Mouse (Mus musculus) left cerebral cortex, adult 2 months (tissue): ENCODE data around the gene Ttc19. TPM values are rescaled to one million over a fixed set of nuclear protein-coding genes. Genes with fewer than 3 reads are reported as not detected.

Experiments
- DNase-seq, 2 experiments: peaks; one replicate each; pipeline ENCODE4 v3.0.0; 2021 to 2022; ENCODE audit warnings: low spot score in 2 of 2, mixed read lengths in 1 of 2; ENCODE audit errors: extremely low spot score in 1 of 2
- H3K27ac ChIP-seq: fragments of 200-600 bp; 2 replicates; pipeline ENCODE4 v1.8.1; 2022
- H3K4me3 ChIP-seq: fragments of 200-600 bp; 2 replicates; pipeline ENCODE4 v1.8.1; 2022
- CTCF ChIP-seq: fragments of 200-600 bp; IDR thresholded peaks from 2 replicates; pipeline ENCODE4 v1.8.1; 2022; ENCODE audit warnings: antibody characterized with exemption, mild to moderate bottlenecking, moderate library complexity
- intact Hi-C: fragments of 180-260 bp; cut with DNase I; formaldehyde crosslinking; loops from one replicate; pipeline ENCODE4 v1.15.1; 2025
- total RNA-seq, 2 experiments: library from RNA; stranded (reverse); gene quantifications; 2 replicates each; pipeline ENCODE4 v1.2.3; 2021

The Ttc19 gene
- total RNA-seq, 2 experiments from 2014 or later = 86.5 to 92.0 TPM

DNA sequence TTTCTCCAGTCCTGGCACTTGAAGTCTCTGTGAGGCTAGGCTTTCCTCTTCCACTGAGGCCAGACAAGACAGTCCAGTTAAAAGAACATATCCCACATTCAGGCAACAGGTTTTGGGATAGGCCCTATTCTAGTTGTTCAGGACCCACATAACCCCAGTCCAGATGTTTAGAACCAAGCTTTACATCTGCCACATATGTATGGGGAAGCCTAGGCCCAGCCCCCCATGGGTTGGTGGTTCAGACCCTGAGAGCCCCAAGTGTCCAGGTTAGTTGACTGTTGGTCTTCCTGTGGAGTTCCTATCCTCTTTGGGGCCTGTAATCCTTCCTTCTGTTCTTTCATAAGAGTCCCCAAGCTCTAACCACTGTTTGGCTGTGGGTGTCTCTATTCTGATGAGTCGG, 6.4 kb downstream of the Ttc19 start:
- TF ChIP-seq CTCF = no peak
- no peak overlapping the region for H3K4me3 ChIP-seq
- intact Hi-C loops = no loop called here
- H3K27ac ChIP-seq = no peak overlapping the region
- no peak for DNase-seq

DNA sequence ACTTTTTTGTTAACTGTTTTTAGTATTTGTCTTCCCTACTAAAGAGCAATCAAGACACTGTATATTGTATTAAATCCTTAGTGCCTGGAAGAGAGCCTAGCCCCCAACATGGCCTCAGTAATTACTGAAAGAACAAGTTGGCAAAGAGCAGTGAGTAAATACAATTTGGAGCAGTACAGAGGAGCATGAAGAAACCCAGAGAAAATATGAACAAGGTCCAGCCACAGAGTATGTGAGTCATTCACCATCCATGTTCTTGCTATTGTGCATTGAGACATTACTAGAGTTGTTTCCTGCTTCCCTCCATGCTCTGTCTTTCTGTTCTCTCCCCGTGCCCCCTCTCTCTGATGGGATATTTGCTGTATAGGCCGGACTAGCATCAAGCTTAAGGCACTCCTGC, 12.8 kb downstream of the Ttc19 start:
- Histone ChIP-seq H3K4me3 (no peak overlapping the region), H3K27ac (no peak overlapping the region)
- no peak for TF ChIP-seq CTCF
- DNase-seq = no peak
- intact Hi-C loops = no loop called here

DNA sequence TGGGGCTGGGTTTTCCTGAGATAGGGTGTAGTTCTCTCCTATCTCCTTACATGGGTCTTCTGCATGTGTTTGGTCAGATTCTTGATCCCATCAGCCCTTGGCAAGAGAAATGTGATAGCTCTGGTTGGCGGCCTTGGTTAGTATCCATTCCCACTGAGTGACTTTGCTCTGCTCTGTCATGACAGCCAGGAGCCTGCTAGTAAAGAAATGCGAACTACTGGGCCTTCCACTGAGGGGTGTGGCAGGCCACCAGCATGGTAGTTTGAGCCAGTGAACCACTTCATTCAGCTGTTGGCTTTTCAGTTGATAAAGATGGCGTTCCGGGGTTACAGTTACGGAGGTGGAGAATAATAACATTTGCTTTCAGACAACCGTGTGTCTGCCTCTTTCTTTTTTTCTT, 17.6 kb downstream of the Ttc19 start:
- no peak for TF ChIP-seq CTCF
- H3K27ac ChIP-seq = no peak overlapping the region
- DNase-seq = no peak
- intact Hi-C loops = no loop called here
- no peak overlapping the region for H3K4me3 ChIP-seq

DNA sequence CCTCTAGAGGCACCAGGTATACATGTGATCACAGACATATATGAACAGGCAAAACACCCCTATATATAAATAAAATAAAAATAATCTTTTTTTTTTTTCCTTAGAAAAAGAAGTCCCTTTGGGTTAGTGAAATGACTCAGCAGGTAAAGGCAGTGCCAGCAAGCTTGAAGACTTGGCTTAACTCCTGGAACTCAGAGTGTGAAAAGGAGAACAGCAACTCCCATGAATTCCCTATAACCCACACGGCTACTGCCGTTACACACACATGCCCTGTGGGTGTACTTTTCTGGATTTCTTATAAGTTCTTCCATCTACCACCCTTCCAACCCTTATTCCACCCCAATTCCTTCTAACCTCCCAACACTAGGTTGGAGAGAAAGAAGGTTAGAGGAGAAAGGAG, 24.6 kb downstream of the Ttc19 start:
- no peak for TF ChIP-seq CTCF
- no peak overlapping the region for H3K4me3 ChIP-seq
- peak overlapping the region; percentile 63; the same call in 1 of the 2 replicates for H3K27ac ChIP-seq
- intact Hi-C loops = no loop called here
- no peak for DNase-seq

DNA sequence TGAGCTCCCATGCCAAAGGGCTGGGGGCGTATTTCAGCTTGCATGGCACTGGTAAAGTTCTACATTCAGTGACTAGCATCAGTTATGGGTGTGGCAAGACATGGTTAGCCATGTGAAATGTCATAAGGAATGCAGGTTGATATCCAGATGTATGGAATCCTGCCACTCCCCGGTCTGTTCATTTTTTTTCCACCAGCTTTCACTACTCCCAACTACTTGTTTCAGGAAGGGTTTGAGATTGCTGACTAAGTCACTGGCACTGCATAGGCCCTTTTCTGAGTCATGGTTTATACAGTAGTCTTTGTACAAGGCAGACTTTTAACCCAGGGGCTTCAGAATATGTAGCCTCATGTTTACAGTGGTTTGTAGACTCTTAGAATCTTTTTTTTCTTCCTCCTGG, 28.0 kb downstream of the Ttc19 start:
- intact Hi-C loops = no loop called here
- no peak for DNase-seq
- H3K4me3 ChIP-seq = no peak overlapping the region
- no peak overlapping the region for H3K27ac ChIP-seq
- TF ChIP-seq CTCF = no peak

DNA sequence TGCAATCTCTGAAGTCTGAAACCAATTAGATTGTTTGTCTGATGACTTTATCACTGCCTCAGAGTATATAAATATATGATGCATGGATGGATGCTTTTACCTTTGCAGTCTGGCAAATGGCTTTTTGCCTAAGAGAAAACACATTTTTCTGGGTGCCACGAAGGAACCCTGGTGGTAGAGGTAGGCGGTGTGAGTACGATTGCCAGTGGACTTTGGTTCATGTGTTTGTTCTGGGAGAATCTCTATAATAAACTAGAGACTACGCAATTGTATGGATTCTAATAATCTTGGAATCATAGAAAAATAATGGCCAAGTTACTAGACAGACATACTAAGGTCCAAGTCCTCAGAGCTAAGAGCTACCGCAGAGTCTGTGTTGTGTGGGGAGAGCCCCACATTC, 33.7 kb downstream of the Ttc19 start:
- intact Hi-C loops = no loop called here
- no peak for TF ChIP-seq CTCF
- DNase-seq = no peak
- no peak overlapping the region for H3K27ac ChIP-seq
- H3K4me3 ChIP-seq = no peak overlapping the region

DNA sequence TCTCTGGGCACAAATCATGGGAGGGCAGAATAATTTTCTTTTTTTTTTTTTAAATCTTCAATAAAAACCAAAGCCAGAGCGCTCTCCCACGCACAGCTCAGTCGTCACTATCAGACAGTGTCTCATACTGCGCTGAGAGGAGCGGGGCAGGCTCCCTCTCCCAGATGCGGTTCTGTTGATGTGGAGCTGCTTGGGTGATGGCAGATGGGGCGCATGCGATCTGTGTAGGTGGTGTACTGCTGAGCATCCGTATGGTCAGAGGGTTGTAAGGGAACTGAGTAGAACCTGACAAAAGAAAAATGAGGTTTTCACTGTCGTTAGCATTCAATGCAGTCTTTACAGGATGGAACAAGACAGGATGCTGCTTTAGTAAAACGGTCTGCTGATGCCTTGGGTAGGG, 36.5 kb downstream of the Ttc19 start:
- Histone ChIP-seq H3K4me3 (no peak overlapping the region), H3K27ac (peak overlapping the region; percentile 60)
- peak; percentile 67 to 68 for DNase-seq
- intact Hi-C loops = no loop called here
- no peak for TF ChIP-seq CTCF

DNA sequence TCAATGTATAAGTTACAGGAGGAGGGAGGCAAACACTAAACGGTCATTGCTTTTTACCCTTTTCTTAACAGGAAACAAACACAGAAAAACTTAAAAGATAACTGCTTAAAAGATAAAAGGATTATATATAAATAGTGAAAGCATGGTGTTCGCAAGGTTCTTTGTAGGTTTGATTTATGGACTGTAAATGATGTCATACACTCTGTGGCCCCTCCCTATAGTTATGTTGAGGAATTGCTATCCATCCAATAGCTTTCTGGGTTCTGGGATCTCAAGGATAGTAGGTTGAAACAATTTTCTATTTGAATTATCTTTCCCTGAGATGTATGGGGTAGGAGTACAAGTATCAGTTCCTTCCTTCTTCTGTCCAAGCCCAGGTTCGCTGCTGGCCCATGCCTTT, 38.8 kb downstream of the Ttc19 start:
- H3K27ac ChIP-seq = no peak overlapping the region
- no peak overlapping the region for H3K4me3 ChIP-seq
- DNase-seq = no peak
- intact Hi-C loops = no loop called here
- TF ChIP-seq CTCF = no peak

DNA sequence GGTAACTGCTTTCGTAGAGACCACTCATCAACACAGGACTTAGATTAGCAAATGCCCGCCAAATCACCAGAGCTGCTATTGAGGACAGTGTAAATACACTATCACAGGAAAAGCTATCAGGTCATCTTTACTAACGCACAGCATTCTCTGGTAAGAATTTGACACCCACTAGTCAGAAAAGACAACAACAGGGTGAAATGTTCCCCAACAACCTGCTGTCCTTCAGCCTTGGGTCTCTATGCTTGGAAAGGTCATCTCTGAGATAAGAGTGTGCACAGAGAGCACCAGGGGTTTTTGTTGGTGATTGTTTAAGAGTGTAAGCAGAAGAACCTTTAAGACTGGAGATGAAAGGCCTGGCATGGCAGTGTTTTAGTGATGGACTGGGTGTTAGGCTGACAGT, 42.4 kb downstream of the Ttc19 start:
- DNase-seq = no peak
- no peak for TF ChIP-seq CTCF
- no peak overlapping the region for H3K27ac ChIP-seq

DNA sequence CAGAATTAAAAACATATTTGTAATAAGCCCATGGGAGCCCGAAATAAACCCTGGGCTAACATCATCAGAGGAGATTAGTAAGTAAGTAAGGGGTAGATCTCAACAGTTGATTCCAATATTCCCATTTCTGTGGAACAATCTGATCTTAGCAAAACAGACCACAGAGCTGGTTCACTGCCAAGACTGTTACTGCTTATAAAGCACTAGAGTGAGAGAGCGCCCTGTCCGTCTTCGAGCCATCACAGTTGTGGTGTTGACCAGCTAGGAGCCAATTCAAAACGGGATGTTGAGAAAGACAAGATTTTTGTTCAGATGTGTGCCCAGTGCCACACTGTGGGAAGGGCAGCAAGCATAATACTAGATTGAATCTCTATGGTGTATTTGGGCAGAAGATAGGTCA, 49.9 kb downstream of the Ttc19 start:
- DNase-seq = no peak
- intact Hi-C loops = no loop called here
- no peak for TF ChIP-seq CTCF

More for the DNA sequence above, 42.4 kb downstream of the Ttc19 start:
- no peak overlapping the region for H3K4me3 ChIP-seq
- intact Hi-C loops = no loop called here

DNA sequence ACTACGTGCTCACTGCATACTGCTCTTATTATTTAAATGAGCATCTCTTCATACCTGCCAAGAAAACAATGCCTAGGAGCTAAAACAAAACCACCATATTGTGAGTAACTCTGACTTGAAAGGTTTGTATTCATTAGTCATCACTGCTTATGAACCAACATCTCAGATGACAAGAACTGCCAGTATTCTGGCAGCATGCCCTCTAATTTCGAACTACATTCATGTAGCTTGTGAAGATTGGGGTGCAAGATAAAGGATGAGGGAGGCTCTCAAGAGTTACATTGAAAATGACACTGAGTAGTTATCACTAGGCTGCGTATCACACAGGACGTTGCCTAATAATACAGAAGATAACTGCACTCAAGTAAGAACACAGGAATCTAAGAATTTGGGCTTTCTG, 51.0 kb downstream of the Ttc19 start:
- TF ChIP-seq CTCF = no peak
- DNase-seq = no peak
- intact Hi-C loops = no loop called here
- Histone ChIP-seq H3K4me3 (no peak overlapping the region), H3K27ac (no peak overlapping the region)

More for the DNA sequence above, 49.9 kb downstream of the Ttc19 start:
- Histone ChIP-seq H3K27ac (no peak overlapping the region), H3K4me3 (no peak overlapping the region)

DNA sequence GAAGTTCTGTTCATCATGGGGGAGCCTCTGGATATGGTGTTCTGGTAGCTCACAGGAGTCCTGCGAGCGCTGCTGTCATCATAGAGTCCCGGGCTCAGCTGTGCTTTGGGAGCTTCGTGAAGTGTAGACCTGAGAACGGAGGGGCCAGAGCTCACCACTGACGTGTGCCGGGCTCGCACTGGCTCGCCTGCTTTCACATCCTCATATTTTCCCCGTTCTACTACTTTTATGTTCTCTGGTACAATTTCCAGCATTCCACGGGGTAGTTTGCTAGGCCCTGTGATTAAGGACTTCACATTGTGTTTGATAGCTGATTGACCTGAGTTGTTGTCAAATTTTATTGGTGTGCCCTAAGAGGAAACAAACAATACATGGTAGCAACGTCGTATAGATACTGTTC, 61.7 kb downstream of the Ttc19 start:
- intact Hi-C loops = no loop called here
- DNase-seq = no peak
- no peak overlapping the region for H3K27ac ChIP-seq
- no peak overlapping the region for H3K4me3 ChIP-seq
- TF ChIP-seq CTCF = no peak

DNA sequence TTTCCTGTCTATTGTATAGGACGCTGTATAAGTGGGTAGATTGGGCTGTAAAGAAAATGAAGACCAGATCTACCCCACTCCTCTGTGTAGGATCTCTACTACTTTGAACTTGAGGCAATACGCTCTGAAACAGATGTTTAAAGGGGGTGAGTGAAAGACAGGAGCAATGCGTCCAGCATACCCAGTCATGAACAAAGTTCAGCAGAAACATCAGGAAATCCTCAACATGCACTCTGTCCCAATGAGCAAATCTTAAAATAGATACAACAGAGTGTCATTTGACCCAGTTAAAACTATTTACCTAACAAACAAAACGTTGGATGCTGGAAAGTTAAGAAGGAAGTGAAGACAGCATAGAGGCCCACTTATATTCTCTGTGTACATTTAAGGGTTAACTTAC, 70.7 kb downstream of the Ttc19 start:
- TF ChIP-seq CTCF = no peak
- intact Hi-C loops = no loop called here
- no peak overlapping the region for H3K4me3 ChIP-seq
- H3K27ac ChIP-seq = no peak overlapping the region
- DNase-seq = no peak

DNA sequence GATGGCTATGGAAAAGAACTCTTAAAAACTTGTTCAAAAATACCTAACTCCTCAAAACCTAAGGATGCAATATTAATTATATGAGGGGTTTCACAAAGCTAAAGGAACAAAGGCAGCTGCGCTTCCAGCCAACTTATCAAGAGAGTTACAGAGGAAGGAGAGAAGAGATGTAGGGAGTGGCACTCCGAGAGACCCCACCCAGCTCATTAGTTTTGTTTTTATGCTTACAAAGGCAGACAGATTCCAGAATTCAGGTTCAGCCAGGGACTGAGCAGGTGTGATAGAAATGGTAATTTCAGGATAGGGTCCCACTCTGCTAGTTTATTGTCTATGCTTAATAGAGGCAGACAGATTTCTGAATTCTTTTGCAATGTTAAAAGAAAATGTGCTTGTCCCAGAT, 73.9 kb downstream of the Ttc19 start:
- intact Hi-C loops = no loop called here
- H3K27ac ChIP-seq = no peak overlapping the region
- H3K4me3 ChIP-seq = no peak overlapping the region
- no peak for TF ChIP-seq CTCF
- DNase-seq = no peak
